Mouse (Mus musculus) retina, embryonic 14.5 days (tissue): ENCODE measurements around the gene Rab3il1.

Source experiments
- DNase-seq: peaks from one replicate; pipeline ENCODE4 v3.0.0-alpha.2; 2015; ENCODE audit warnings: low spot score

The Rab3il1 gene

GRCm38 (mm10) chr19:9982852-9983542 lies 18.5 kb upstream of the Rab3il1 start:
- DNase-seq = peak; percentile 64

- no peak for DNase-seq
Observed at GRCm38 (mm10) chr19:9984111-9985055, 17.1 kb upstream of the Rab3il1 start.

DNA sequence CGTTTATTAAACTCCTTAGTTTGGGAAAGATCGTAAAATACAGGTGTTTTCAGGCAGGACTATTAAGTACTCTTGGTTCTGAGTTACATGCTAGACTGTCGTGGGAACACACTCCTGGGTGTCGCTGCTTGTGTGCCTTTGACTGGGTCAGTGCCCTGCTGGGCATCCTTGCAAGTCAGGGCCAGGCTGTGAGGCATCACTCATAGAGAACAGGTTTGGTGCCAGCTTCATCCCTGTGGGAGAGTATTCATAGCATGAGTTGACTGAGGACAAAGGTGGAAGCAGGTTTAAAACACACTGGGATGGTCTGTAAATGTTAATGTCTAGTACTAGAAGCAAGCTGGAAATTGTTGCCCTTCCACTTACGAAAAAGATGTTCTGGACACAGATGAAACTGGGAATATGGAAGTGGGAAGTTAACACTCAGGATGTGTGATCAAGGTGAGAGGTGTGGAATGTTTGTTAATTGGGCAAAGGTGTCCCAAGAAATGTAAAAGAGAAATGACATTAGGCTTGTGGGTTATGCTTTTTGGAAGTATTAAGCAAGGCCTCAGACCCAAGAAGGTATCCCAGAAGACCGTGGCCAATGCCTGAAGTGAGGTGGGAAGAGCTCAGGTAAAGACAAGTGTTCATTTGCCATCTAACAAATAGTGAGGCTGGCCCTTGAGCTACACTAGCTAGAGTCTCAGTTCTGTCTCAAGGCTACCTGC lies 16.1 kb upstream of the Rab3il1 start:
- DNase-seq = no peak

DNA sequence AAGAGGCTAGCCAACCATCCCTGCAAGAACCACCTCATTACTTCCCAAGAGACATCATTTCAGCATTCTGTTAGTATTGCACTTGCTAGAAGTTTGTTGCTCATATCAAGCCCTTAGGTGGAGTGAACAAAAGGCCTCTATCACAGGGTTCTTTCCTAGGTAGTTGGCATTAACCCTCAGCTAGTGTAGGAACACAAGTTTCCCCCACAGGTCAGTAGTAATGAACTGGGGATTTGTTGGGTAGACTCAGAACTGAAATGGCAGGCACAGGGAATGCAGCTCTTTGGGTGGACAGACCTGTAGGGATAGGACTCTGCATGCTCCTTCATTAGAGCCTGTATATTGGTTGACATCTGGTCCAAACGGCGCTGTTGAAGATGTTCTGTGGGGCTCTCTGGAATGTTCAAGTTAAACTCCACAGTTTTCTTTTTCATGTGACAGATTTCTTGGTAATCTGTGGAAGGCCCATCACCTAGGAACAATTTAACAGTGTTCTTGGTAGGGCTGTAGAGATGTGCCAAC lies 15.5 kb upstream of the Rab3il1 start:
- DNase-seq = no peak

DNA sequence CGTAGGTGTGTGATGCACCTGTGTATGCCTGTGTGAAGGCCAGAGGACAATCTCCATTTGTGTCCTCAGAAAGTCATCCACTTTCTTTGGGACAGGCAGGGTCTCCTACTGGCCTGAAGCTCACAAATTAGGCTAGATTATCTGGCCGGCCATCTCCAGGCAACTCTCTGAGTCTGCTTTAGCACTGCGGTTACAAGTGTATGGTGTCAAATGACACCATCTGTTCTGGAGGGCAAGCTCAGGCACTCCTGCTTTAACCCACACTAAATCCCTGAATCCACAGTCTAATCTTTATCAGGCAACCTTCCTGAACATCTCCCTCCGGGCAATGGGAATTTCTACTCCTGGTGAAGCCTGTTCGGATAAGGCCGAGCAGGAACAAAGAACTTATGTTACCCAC lies 14.3 kb upstream of the Rab3il1 start:
- DNase-seq = no peak

- DNase-seq = no peak
Observed at GRCm38 (mm10) chr19:9987593-9987992, 13.9 kb upstream of the Rab3il1 start.

GRCm38 (mm10) chr19:9989171-9989883 lies 12.1 kb upstream of the Rab3il1 start:
- peak; percentile 61 for DNase-seq

- DNase-seq = no peak
Observed at GRCm38 (mm10) chr19:9989884-9990256, 11.6 kb upstream of the Rab3il1 start.

GRCm38 (mm10) chr19:9991304-9991703 lies 10.2 kb upstream of the Rab3il1 start:
- DNase-seq = peak; percentile 87

DNA sequence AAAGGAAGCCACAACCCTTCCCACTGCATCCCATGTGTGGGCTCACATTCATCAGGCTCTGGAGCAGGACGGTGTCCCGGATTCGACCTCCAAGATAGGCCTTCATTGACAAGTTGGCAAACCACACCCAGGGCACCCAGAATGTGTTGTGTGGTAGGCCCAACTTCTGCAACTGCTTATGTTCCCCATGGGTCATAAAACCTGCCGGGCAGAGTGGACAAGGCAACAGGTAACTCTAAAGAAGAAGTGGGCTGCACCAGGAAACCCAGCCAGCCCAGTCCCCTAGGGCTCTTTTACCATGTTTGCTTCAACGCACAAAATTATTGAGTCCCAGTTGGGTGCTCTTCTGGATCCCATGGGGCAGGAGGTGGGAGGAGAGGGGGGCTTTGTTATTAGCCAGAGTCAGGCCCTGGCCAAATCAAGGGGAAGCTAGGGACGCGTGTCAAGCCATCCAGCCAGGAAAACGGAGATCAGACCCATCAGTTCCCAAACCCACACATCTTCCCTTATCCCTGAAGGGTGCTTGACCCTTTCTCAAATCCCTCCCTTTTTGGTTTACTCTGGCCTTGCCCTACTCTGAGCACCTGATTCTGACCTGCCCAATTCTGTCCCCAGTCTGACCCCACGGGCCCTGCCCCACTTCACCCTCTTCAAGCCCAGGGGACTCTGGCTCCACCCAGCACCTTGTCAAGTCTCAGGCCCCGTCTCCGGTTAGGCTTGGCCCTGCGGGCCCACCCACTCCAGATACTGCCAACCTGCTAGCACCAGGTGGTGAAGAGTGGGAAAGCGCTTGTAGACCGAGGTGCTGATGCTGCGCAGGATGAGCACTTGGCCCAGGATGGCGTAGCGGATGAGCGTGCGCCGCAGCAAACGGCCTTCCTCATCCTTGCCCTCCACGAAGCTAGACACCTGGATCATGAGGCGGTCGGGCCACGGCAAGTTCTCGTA lies 9.2 kb upstream of the Rab3il1 start:
- no peak for DNase-seq

DNA sequence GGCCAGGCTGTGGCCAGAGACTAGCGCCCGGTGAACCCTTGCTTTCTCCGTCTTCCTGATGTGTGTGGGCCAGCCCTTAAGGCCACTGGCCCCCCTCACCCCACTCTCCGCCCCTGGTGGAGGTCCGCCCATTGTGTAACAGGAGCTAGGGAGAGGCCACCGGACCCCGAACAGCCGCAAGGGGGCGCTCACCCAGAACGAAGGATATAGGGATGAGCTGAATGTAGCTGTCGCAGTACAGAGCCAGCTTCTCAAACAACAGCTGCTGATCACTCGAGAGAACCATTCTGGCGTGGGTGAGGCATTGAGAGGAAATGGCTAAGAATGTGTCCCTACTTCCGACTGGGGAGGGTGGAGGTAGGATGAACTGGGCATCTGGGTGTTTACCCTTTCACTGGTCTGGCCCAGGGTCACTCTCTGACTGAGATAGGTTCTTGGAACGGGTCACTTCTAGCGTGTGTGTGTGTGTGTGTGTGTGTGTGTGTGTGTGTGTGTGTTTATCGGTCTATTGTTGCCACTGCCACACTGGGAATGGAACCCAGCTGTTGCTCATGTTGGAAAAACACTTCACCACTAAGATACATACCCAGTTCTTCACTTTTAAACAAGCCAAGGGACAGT lies 8.3 kb upstream of the Rab3il1 start:
- peak; percentile 95 for DNase-seq

GRCm38 (mm10) chr19:9997204-9998062 lies 4.0 kb upstream of the Rab3il1 start:
- no peak for DNase-seq

- no peak for DNase-seq
Observed at GRCm38 (mm10) chr19:9998063-9998416, 3.4 kb upstream of the Rab3il1 start.

GRCm38 (mm10) chr19:9998736-9999486 lies 2.6 kb upstream of the Rab3il1 start:
- no peak for DNase-seq

- DNase-seq = peak; percentile 80
Observed at GRCm38 (mm10) chr19:10000330-10000729, 1.1 kb upstream of the Rab3il1 start.

GRCm38 (mm10) chr19:10003696-10004095 lies 2.2 kb downstream of the Rab3il1 start:
- DNase-seq = no peak

DNA sequence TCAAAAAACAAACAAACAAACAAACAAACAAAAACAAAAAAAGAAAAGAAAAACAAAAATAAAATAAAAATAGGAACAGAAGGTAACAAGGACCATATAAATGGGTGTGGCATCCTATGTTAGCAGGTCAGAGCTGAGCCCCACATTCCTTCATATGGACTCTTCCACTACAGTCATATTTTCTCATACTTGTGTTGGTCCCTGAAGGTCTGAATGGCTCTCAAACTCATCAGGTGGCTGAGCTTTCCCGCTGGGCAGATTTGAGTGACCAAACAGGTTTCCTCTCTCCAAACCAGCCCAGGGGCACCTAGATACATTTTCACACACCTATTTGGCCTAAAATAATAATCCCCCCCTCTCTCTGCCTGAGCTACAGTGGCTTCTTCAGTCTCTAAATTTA lies 9.9 kb downstream of the Rab3il1 start:
- DNase-seq = no peak

GRCm38 (mm10) chr19:10012827-10013278 lies 11.4 kb downstream of the Rab3il1 start:
- DNase-seq = no peak
